Mouse (Mus musculus) liver, postnatal 0 days (tissue): ENCODE results near the gene Ankrd6. TPM values are rescaled to one million over a fixed set of nuclear protein-coding genes. Genes with fewer than 3 reads are reported as not detected.

Source experiments
- ATAC-seq: fragments of 200-750 bp; cut with Nextera tagmentation; 2 replicates; pipeline ENCODE4 v1.8.0; 2017; ENCODE audit warnings: mild to moderate bottlenecking, moderate library complexity
- DNase-seq: peaks from one replicate; pipeline ENCODE4 v3.0.0-alpha.2; 2016
- H3K27ac ChIP-seq: fragments of 300-500 bp; sonication (generic); 2 replicates; pipeline ENCODE4 v1.5.1; 2014; ENCODE audit warnings: antibody characterized with exemption, moderate library complexity, mild to moderate bottlenecking, low read depth
- H3K27me3 ChIP-seq: fragments of 300-500 bp; sonication (generic); 2 replicates; pipeline ENCODE4 v1.6.1; 2014; ENCODE audit warnings: low read length, control low read depth, mixed read lengths; ENCODE audit not compliant: insufficient read depth
- H3K36me3 ChIP-seq: fragments of 300-500 bp; sonication (generic); replicated peaks from 2 replicates; pipeline ENCODE4 v1.6.1; 2014; ENCODE audit warnings: mild to moderate bottlenecking, control low read depth, low read length, moderate library complexity, mixed read lengths; ENCODE audit not compliant: insufficient read depth
- H3K4me1 ChIP-seq: fragments of 300-500 bp; sonication (generic); 2 replicates; pipeline ENCODE4 v1.6.1; 2014; ENCODE audit warnings: antibody characterized with exemption, mild to moderate bottlenecking, control low read depth; ENCODE audit not compliant: insufficient read depth
- H3K4me2 ChIP-seq: fragments of 300-500 bp; sonication (generic); 2 replicates; pipeline ENCODE4 v1.6.1; 2014; ENCODE audit warnings: low read depth, mild to moderate bottlenecking, low read length, moderate library complexity, mixed read lengths
- H3K4me3 ChIP-seq: fragments of 300-500 bp; sonication (generic); 2 replicates; pipeline ENCODE4 v1.5.1; 2014; ENCODE audit warnings: low read depth, low read length
- H3K9ac ChIP-seq: fragments of 300-500 bp; sonication (generic); replicated peaks from 2 replicates; pipeline ENCODE4 v1.6.1; 2014; ENCODE audit warnings: mild to moderate bottlenecking, moderate library complexity
- H3K9me3 ChIP-seq: fragments of 300-500 bp; sonication (generic); 2 replicates; pipeline ENCODE4 v1.6.1; 2016; ENCODE audit warnings: mild to moderate bottlenecking, control low read depth, low read length, mixed read lengths
- CTCF ChIP-seq: sonication (generic); IDR thresholded peaks from 2 replicates; pipeline ENCODE4 v1.5.1; 2016; ENCODE audit warnings: antibody characterized with exemption, low read depth
- EP300 ChIP-seq: IDR thresholded peaks from 2 replicates; pipeline ENCODE4 v1.6.1; 2016; ENCODE audit warnings: antibody characterized with exemption, low read depth, mild to moderate bottlenecking
- WGBS: fragments of 180-500 bp; shearing (Covaris S2); extraction: QIAGEN DNeasy Blood & Tissue Kit; methylation state at CpG from one replicate; pipeline ENCODE4 v1.1.7; 2014; ENCODE audit not compliant: insufficient replicate concordance; 5-methylcytosine and 5-hydroxymethylcytosine counted together
- polyA plus RNA-seq: library from polyadenylated mRNA; unstranded; fragments of >200 nt; fragmentation: Nextera tagmentation; extraction: Ambion mirVana; gene quantifications from 2 replicates; pipeline ENCODE4 v1.2.1, GENCODE M21; 2015

The Ankrd6 gene
- polyA plus RNA-seq, 1 experiment from 2014 or later = 0.54 TPM

GRCm38 (mm10) chr4:32872189-32872749, 78.4 kb downstream of the Ankrd6 start:
- 55% methylated on average over 8 of the region's 8 CpGs for WGBS
- H3K27me3 ChIP-seq = no peaks in the 10 kb centered on the region
- no peak overlapping the region for H3K4me3 ChIP-seq
- TF ChIP-seq CTCF = no peak
- no peak for TF ChIP-seq EP300
- ATAC-seq (no peak), DNase-seq (no peak)
- H3K36me3 ChIP-seq = no peaks in the 10 kb centered on the region
- no peaks in the 10 kb centered on the region for H3K9me3 ChIP-seq
- no peak overlapping the region for H3K4me2 ChIP-seq
- peaks cover 11% of the 10 kb centered on the region; the same call in 1 of the 2 replicates for H3K4me1 ChIP-seq
- H3K9ac ChIP-seq = no peak overlapping the region
- H3K27ac ChIP-seq = no peak overlapping the region

GRCm38 (mm10) chr4:32869370-32869769, 81.3 kb downstream of the Ankrd6 start:
- H3K27me3 ChIP-seq = no peaks in the 10 kb centered on the region
- no peak overlapping the region for H3K4me3 ChIP-seq
- WGBS = 40% methylated on average over 9 of the region's 9 CpGs
- no peak overlapping the region for H3K9ac ChIP-seq
- no peaks in the 10 kb centered on the region for H3K36me3 ChIP-seq
- H3K4me1 ChIP-seq = peaks cover 15% of the 10 kb centered on the region
- H3K4me2 ChIP-seq = 0 out of 2 replicates have a peak overlapping the region, but pooled peaks have one; percentile 51
- TF ChIP-seq EP300 = no peak
- TF ChIP-seq CTCF = no peak
- H3K27ac ChIP-seq = no peak overlapping the region
- no peaks in the 10 kb centered on the region for H3K9me3 ChIP-seq
- ATAC-seq (no peak), DNase-seq (no peak)

GRCm38 (mm10) chr4:32868858-32869257, 81.8 kb downstream of the Ankrd6 start:
- Histone ChIP-seq H3K36me3 (no peaks in the 10 kb centered on the region), H3K9ac (no peak overlapping the region), H3K4me3 (no peak overlapping the region), H3K9me3 (no peaks in the 10 kb centered on the region), H3K4me1 (peaks cover 20% of the 10 kb centered on the region), H3K4me2 (peak overlapping the region; percentile 51), H3K27ac (no peak overlapping the region), H3K27me3 (peaks cover 4% of the 10 kb centered on the region; the same call in 1 of the 2 replicates)
- ATAC-seq = peak; percentile 28; the same call in 1 of the 2 replicates
- 29% methylated on average over 8 of the region's 8 CpGs for WGBS
- TF ChIP-seq EP300 = peak; percentile 78
- no peak for TF ChIP-seq CTCF
- no peak for DNase-seq

- DNase-seq (no peak), ATAC-seq (no peak)
- Histone ChIP-seq H3K9me3 (no peaks in the 10 kb centered on the region), H3K4me2 (peak overlapping the region; percentile 51), H3K27ac (no peak overlapping the region), H3K36me3 (no peaks in the 10 kb centered on the region), H3K4me3 (no peak overlapping the region), H3K27me3 (peaks cover 5% of the 10 kb centered on the region; the same call in 1 of the 2 replicates), H3K9ac (no peak overlapping the region), H3K4me1 (peaks cover 22% of the 10 kb centered on the region)
- TF ChIP-seq CTCF (no peak), EP300 (no peak)
- 42% methylated on average over 4 of the region's 4 CpGs for WGBS
These were observed 82.2 kb downstream of the Ankrd6 start for GRCm38 (mm10) chr4:32868437-32868836.

GRCm38 (mm10) chr4:32867460-32867859, 83.2 kb downstream of the Ankrd6 start:
- 71% methylated on average over 6 of the region's 6 CpGs for WGBS
- Histone ChIP-seq H3K4me2 (no peak overlapping the region), H3K4me3 (no peak overlapping the region), H3K9ac (no peak overlapping the region), H3K4me1 (peaks cover 31% of the 10 kb centered on the region), H3K27me3 (peaks cover 5% of the 10 kb centered on the region; the same call in 1 of the 2 replicates), H3K9me3 (no peaks in the 10 kb centered on the region), H3K36me3 (no peaks in the 10 kb centered on the region), H3K27ac (no peak overlapping the region)
- DNase-seq = peak; percentile 62
- ATAC-seq = no peak
- TF ChIP-seq CTCF (peak; percentile 73), EP300 (no peak)

- peaks cover 5% of the 10 kb centered on the region; the same call in 1 of the 2 replicates for H3K27me3 ChIP-seq
- H3K36me3 ChIP-seq = no peaks in the 10 kb centered on the region
- peaks cover 34% of the 10 kb centered on the region for H3K4me1 ChIP-seq
- no peak overlapping the region for H3K4me3 ChIP-seq
- no peak overlapping the region for H3K9ac ChIP-seq
- TF ChIP-seq CTCF (no peak), EP300 (peak; percentile 31; the same call in 1 of the 2 replicates)
- H3K27ac ChIP-seq = no peak overlapping the region
- DNase-seq (peak; percentile 50), ATAC-seq (peak; percentile 69)
- H3K4me2 ChIP-seq = no peak overlapping the region
- H3K9me3 ChIP-seq = no peaks in the 10 kb centered on the region
- 63% methylated on average over 6 of the region's 6 CpGs for WGBS
These were observed 85.8 kb downstream of the Ankrd6 start for GRCm38 (mm10) chr4:32864867-32865242.
